Comparison of ENCODE assay signal across 14 mouse cellular contexts in genomic region chr4:137932554-137933178, GRCm38 (mm10).
DNase-seq lines count a peak whose midpoint lies in the region; ATAC-seq lines count a peak whose summit lies in the region.
"Had no signal": no experiment of that assay in that cellular context is flagged by ENCODE, and none has a peak within 500 bp of the region (broad histone marks: within the 10 kb centered on the region; RNA-seq: fewer than 3 reads in every experiment).

No protein-coding gene starts in this region.

- H3K4me1 ChIP-seq in hindbrain, embryonic 10.5 days (replicated peaks), result peaks cover 49% of the 10 kb centered on the region
- H3K4me1 ChIP-seq in hindbrain, embryonic 16.5 days (ENCODE audit: control insufficient read depth, insufficient read depth, low read depth, low read length), result peaks cover 11% of the 10 kb centered on the region
- H3K4me1 ChIP-seq in neural tube, embryonic 13.5 days (replicated peaks), result peaks cover 39% of the 10 kb centered on the region
- H3K4me1 ChIP-seq in neural tube, embryonic 15.5 days, result peaks cover 18% of the 10 kb centered on the region

- 74% methylated on average over 6 of the region's 6 CpGs for WGBS in hindbrain, embryonic 10.5 days
- WGBS in hindbrain, embryonic 16.5 days, result 45% methylated on average over 6 of the region's 6 CpGs
- 25% methylated on average over 6 of the region's 6 CpGs for WGBS in neural tube, embryonic 13.5 days
- 23% methylated on average over 6 of the region's 6 CpGs for WGBS in neural tube, embryonic 15.5 days

- no peaks in the 10 kb centered on the region for H3K27me3 ChIP-seq in hindbrain, embryonic 10.5 days (ENCODE audit: insufficient read depth, poor library complexity, severe bottlenecking)
- H3K27me3 ChIP-seq in hindbrain, embryonic 16.5 days (replicated peaks; ENCODE audit: control insufficient read depth, insufficient read depth, low read length), result no peaks in the 10 kb centered on the region
- H3K27me3 ChIP-seq in neural tube, embryonic 13.5 days, result no peaks in the 10 kb centered on the region
- H3K27me3 ChIP-seq in neural tube, embryonic 15.5 days (replicated peaks), result no peaks in the 10 kb centered on the region
- H3K27me3 ChIP-seq: limb, embryonic 13.5 days had no signal

- H3K9me3 ChIP-seq in hindbrain, embryonic 10.5 days, result no peaks in the 10 kb centered on the region
- H3K9me3 ChIP-seq in hindbrain, embryonic 16.5 days (ENCODE audit: control insufficient read depth, low read length), result no peaks in the 10 kb centered on the region
- H3K9me3 ChIP-seq in neural tube, embryonic 13.5 days, result no peaks in the 10 kb centered on the region
- H3K9me3 ChIP-seq in neural tube, embryonic 15.5 days (replicated peaks), result no peaks in the 10 kb centered on the region

- peaks cover 59% of the 10 kb centered on the region for H3K36me3 ChIP-seq in hindbrain, embryonic 10.5 days
- H3K36me3 ChIP-seq in hindbrain, embryonic 16.5 days (ENCODE audit: control insufficient read depth, insufficient read depth, low read length), result peaks cover 15% of the 10 kb centered on the region
- H3K36me3 ChIP-seq in neural tube, embryonic 13.5 days, result peaks cover 35% of the 10 kb centered on the region
- H3K36me3 ChIP-seq in neural tube, embryonic 15.5 days, result peaks cover 35% of the 10 kb centered on the region

- peak; percentile 26 for DNase-seq in adrenal gland, postnatal 14 days
- no peak for DNase-seq in adrenal gland, postnatal 25 days
- no peak for DNase-seq in hindbrain, embryonic 10.5 days (ENCODE audit: low spot score)
- no peak for DNase-seq in thymus, postnatal 0 days (ENCODE audit: low spot score)
- DNase-seq in B cell, adult 2 months, result no peak
- DNase-seq: cerebellum, adult 18-20 months; embryo, embryonic 11 days; forebrain, postnatal 0 days; kidney, adult 9 months; right cerebral cortex, postnatal 14 days had no signal

- no peak overlapping the region for H3K9ac ChIP-seq in hindbrain, embryonic 16.5 days (ENCODE audit: low read depth, low read length)
- H3K9ac ChIP-seq in neural tube, embryonic 13.5 days, result no peak overlapping the region
- no peak overlapping the region for H3K9ac ChIP-seq in neural tube, embryonic 15.5 days (replicated peaks)
- H3K9ac ChIP-seq: forebrain, postnatal 0 days; limb, embryonic 13.5 days had no signal

- H3K4me3 ChIP-seq in hindbrain, embryonic 10.5 days, result no peak overlapping the region
- H3K4me3 ChIP-seq in hindbrain, embryonic 16.5 days (ENCODE audit: low read length), result no peak overlapping the region
- no peak overlapping the region for H3K4me3 ChIP-seq in neural tube, embryonic 13.5 days
- H3K4me3 ChIP-seq in neural tube, embryonic 15.5 days (replicated peaks), result no peak overlapping the region
- H3K4me3 ChIP-seq: limb, embryonic 13.5 days had no signal

- no peak overlapping the region for H3K4me2 ChIP-seq in hindbrain, embryonic 16.5 days (ENCODE audit: low read length)
- no peak overlapping the region for H3K4me2 ChIP-seq in neural tube, embryonic 13.5 days
- H3K4me2 ChIP-seq in neural tube, embryonic 15.5 days, result no peak overlapping the region
- H3K4me2 ChIP-seq: limb, embryonic 13.5 days had no signal

- peak overlapping the region; percentile 5; the same call in 1 of the 2 replicates for H3K27ac ChIP-seq in hindbrain, embryonic 10.5 days
- no peak overlapping the region for H3K27ac ChIP-seq in hindbrain, embryonic 16.5 days (ENCODE audit: low read depth, low read length)
- H3K27ac ChIP-seq in neural tube, embryonic 13.5 days (replicated peaks), result peak overlapping the region; percentile 46; the same call in 1 of the 2 replicates
- no peak overlapping the region for H3K27ac ChIP-seq in neural tube, embryonic 15.5 days (replicated peaks)
- H3K27ac ChIP-seq: limb, embryonic 13.5 days had no signal

- ATAC-seq in hindbrain, embryonic 16.5 days, result no peak
- ATAC-seq in neural tube, embryonic 13.5 days (ENCODE audit: low read depth), result no peak
- no peak for ATAC-seq in neural tube, embryonic 15.5 days (ENCODE audit: low FRiP score)
- ATAC-seq: forebrain, postnatal 0 days had no signal

Comparison
In these comparisons a context has a peak if more than half of its experiments do, and no peak if none do; other contexts are left out.
1. H3K27ac ChIP-seq: peak in hindbrain, embryonic 10.5 days (single experiment) and neural tube, embryonic 13.5 days (single experiment); none in hindbrain, embryonic 16.5 days (single experiment) and neural tube, embryonic 15.5 days (single experiment).